Mouse (Mus musculus): ENCODE results near the gene Arhgap10.

Gene Arhgap10

DNA sequence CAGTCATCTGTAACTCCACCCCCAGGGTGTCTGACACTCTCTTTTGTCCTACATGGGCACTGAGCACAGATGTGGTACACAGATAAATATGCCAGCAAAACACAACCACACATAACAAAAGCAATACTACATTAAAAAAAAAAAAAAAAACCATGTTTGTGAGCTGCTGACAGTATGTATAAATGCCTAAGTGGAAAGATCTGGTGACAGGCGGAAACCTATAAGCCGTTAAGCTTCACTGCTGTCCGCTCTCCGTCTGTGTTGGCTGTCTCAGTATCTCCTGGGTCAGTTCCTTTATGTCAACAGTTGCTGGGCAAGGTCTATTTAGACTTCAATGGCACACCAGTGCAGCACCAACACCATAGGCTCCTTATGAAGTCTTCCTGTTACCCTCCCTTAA, 188.0 kb downstream of the Arhgap10 start:
- in situ Hi-C loops (cut with MboI; ENCODE audit: unreplicated experiment in 2 of 2): no loop called here

DNA sequence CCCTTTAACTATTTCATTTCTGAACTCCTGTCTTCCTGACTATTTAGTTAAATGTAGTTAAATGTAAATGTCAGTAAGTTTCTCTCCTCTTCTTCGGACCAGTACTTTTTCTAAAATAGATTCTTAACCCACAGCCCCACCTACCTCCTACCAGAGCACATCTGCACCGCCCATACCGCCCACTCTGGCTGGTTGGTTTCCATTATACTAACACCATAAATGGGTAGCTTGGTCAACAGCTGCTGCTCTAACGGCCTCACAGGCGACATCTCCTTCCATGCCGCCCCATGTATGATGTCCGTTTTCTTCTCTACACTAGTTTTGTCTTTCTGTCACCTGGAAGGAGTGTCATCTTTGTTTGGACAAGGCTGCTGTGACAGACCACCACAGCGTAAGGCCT, 189.3 kb downstream of the Arhgap10 start:
- in situ Hi-C loops (cut with MboI; ENCODE audit: unreplicated experiment in 2 of 2): no loop called here

DNA sequence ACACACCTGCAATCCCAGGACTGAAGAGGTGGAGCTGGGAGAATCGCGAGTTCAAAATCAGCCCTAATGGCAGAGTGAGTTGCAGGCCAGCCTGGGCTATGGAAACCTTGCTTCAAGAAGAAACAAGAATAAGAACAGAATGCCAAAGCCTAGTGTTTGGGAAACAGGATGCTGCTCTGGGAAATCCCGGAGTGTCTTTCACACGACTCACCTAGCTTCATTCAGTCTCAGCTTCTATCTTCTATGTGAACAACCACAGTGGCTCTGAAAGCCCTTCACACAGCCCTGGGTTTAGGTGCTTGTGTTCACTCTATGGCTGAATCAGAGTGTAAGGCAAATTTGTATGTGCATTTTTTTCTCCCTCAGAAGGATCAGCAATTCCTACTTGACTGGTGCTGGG, 190.4 kb downstream of the Arhgap10 start:
- in situ Hi-C loops (cut with MboI; ENCODE audit: unreplicated experiment in 2 of 2): no loop called here

DNA sequence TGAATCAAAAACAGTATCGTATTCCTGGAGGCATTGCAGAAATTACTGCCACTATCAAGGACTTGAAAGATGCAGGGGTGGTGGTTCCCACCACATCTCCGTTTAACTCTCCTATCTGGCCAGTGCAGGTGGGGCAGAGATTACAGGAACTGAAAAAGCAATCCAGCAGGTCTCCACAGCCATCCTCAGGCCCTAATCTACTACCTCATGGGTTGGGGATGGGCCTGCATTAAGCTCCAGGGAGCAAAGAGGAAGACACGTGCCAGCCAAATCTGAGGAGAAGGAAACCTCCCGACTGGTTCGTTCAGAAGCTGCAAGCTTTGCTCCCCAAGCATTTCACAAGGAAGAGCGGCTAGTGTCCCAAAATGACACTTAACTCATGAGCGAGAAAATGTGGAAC, 195.0 kb downstream of the Arhgap10 start:
- in situ Hi-C loops (cut with MboI; ENCODE audit: unreplicated experiment in 2 of 2): loop anchor here in 1 of 2 experiments (25.0 kb wide), 1 partner anchor 690 kb away; no protein-coding TSS in a partner anchor

DNA sequence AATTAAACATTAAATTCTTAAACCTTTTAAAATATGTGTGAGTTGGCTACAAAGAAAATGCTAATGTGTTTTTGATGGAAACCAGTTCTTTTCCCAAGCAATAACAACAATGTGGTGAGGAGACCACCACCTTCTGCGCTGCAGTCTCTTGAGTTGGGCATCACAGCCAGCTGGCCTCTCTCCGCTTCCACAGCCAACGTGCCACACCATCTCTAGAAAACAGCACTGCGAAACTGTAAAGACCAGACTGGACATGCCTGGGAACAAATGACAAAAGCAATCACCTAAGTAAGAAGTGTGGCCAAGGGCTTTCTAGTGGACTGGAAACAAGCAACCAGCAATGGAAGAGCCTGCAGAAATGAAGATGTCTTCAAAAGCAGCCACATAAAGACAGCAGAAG, 195.9 kb downstream of the Arhgap10 start:
- in situ Hi-C loops (cut with MboI; ENCODE audit: unreplicated experiment in 2 of 2): loop anchor here in 1 of 2 experiments (25.0 kb wide), 1 partner anchor 690 kb away; no protein-coding TSS in a partner anchor

DNA sequence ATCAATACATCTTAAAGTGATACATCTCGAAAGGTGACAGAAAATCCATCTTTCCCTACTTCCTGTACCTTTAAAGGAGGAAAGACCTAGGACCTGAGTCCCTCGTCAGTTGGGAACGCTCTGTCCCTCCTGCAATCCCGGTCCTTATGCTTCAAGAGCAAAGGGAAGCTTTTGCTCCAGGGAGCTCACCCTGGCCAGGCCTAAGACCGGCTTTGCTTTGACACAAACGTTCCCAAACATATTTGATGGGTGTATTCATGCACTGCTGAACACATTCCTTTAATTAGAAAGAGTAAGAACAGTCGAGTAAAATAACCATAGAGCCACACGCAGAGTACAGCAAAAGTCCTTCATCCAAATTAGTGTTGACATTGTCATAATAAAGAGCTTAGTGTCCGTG, 199.2 kb downstream of the Arhgap10 start:
- in situ Hi-C loops (cut with MboI; ENCODE audit: unreplicated experiment in 2 of 2): loop anchor here in 1 of 2 experiments (25.0 kb wide), 1 partner anchor 694 kb away; no protein-coding TSS in a partner anchor

DNA sequence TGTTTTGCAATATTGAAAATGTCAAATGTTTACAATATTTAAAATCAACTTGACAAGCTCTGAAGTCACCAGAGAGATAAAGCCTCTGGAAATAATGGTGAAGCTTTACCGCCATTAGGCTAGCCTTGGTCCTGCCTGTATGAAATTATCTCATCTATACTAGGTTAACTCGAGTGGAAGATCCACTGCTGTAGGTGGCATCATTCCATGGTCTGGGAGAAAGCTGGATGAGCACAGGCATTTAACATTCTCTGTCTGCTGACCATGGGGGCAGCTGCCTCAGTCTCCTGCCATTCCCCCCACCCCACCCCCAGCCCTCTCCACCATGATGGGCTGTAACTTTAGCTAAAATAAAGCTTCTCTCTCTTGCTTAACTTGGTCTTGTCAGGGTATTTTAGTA, 200.0 kb downstream of the Arhgap10 start:
- in situ Hi-C loops (cut with MboI; ENCODE audit: unreplicated experiment in 2 of 2): loop anchor here in 1 of 2 experiments (25.0 kb wide), 1 partner anchor 695 kb away; no protein-coding TSS in a partner anchor

DNA sequence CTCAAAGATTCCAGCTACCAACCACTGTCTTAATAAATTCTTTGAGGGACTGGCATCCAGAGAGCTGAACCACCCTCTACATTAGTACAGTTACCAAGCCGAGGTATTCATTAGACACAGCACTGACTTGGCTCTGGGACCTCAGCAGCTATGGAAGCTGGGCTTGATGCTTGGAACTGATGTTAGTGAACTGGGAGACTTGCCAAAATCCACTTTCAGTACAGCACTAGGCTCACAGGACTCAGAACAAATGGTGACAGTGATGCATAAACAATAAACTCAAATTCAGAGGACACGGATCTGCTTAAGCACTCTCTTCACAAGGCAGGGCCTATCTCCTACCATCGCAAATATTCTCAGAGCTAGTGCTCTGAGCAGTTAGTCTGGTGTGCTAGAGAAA, 204.8 kb downstream of the Arhgap10 start:
- in situ Hi-C loops (cut with MboI; ENCODE audit: unreplicated experiment in 2 of 2): loop anchor here in 1 of 2 experiments (25.0 kb wide), 1 partner anchor 699 kb away; no protein-coding TSS in a partner anchor

DNA sequence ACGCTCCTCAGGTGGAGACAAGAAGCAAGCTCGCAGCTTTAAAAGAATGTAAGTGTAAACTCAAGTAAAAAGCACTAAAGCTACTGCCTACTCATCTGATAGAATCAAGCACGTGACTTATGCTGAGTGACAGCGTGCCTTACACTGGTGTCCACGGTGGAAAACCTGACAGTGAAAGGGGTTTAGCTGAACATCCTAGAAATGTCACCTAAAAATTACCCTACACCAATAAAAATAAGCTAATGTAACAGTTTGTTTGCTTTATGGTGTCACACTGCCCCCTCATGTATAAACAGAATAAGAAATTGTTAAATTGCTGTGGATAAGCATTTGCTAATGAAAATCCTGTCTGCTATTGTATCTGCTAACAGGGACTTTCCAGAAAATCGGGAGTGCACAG, 206.0 kb downstream of the Arhgap10 start:
- in situ Hi-C loops (cut with MboI; ENCODE audit: unreplicated experiment in 2 of 2): loop anchor here in 1 of 2 experiments (25.0 kb wide), 1 partner anchor 701 kb away; no protein-coding TSS in a partner anchor

DNA sequence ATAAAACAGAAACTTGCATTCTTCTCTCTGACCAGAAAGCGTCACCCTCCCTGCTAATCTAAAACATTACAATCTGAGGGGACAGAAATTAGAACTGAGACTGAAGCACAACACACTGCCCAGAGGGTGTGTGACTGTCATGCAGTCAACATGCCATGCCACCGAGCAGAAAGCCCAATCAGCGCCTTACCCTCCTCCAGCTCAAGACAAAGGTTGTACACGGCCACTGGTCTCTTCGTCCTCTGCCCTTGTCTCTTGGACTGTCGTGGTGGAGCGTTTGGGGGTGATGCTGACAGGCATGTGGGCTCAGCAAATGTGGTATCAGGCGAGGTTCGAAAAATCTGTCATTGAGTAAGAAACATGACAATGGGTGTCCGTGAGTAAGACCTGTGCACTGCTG, 207.2 kb downstream of the Arhgap10 start:
- in situ Hi-C loops (cut with MboI; ENCODE audit: unreplicated experiment in 2 of 2): loop anchor here in 1 of 2 experiments (25.0 kb wide), 1 partner anchor 702 kb away; no protein-coding TSS in a partner anchor

DNA sequence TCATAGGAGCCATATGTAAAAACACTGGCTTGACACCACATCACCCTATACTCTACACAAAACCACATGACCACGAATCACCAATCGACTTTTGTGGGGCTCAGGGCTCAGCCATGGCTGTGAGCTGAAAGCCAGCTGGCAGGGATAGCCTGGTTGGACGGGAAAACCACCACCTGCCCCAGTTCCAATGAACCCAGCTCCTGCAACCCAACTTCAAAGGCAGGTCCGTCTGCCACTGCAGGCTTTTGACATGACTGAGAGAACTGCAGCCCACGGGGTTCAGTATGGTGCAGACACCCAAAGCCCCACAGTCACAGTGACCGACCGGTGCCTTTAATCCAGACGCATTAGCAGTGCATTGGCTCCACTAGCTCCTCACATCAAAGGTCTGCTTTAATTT, 207.7 kb downstream of the Arhgap10 start:
- in situ Hi-C loops (cut with MboI; ENCODE audit: unreplicated experiment in 2 of 2): loop anchor here in 1 of 2 experiments (25.0 kb wide), 1 partner anchor 702 kb away; no protein-coding TSS in a partner anchor

DNA sequence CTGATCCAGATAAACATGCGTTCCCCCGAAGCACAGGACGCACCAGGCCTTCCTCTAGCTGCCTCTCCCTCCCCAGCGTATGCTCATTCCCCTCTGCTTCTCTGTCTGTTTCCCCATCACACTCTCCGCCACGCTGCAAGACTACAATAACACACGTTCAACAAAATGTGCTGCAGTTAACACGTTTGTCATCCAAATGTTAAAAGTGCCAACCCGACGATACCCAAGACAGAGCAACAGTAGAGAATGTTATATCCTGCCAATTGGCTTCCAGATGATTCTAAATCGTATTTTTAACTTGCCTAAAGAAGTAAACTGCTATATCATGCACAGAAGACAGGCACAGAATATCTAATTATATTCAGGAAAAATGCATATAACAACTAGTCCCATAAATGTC, 223.2 kb downstream of the Arhgap10 start:
- in situ Hi-C loops (cut with MboI; ENCODE audit: unreplicated experiment in 2 of 2): no loop called here

DNA sequence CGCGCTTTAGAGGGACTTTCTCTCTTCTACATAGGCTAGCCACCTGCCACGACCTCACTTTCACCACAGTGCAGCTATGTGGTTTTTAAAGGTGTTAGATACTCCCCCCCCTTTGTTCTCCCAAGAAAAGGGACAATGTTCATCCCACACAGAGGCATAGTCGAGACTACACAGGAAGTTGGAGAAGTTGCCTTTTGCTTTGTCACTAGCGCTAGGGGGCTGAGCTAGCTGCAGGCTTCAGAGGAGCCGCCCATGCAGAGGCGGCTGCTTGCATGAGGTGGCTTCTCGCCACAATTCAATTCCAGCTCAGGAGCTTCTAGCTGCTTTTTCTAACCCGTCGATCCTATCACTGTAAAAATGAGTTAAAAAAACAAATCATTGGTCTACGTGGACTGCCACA, 225.1 kb downstream of the Arhgap10 start:
- in situ Hi-C loops (cut with MboI; ENCODE audit: unreplicated experiment in 2 of 2): no loop called here

DNA sequence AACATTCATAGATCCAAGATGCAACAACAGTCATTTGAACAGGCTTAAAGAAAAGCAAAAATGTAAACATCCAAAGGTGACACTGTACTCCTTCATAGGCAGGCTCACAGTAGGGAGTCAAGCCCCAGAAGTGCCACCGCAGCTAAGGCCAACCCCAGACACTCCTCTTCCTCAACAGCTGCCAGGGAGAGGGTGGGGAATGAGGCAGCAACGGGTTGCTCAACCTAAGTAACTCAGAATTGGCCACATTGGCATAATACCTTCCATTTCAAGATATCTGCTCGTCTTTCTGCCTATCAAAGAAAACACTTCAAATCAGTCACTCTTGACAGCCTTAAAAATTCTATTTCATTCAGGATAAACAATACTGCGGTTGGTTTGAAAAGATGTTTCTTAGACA, 225.6 kb downstream of the Arhgap10 start:
- in situ Hi-C loops (cut with MboI; ENCODE audit: unreplicated experiment in 2 of 2): no loop called here

DNA sequence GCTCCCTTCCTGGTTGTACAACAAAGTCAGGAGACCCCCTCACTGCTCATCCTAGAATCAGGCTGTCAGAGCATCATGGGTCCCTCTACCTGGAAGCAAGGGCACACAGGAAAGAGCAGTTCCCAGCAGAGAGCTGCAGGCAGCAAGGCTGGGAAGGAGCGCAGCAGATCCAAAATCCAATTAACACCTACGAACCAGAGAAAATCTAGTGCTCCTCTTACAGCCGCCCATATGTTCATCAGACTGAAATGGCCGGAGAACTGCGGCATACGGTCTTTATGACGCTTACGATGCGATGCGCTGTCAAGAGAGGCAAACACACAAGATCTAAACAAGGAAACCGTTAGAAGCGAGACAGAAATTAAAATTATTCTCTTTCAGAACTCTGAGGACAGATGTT, 229.3 kb downstream of the Arhgap10 start:
- in situ Hi-C loops (cut with MboI; ENCODE audit: unreplicated experiment in 2 of 2): no loop called here

DNA sequence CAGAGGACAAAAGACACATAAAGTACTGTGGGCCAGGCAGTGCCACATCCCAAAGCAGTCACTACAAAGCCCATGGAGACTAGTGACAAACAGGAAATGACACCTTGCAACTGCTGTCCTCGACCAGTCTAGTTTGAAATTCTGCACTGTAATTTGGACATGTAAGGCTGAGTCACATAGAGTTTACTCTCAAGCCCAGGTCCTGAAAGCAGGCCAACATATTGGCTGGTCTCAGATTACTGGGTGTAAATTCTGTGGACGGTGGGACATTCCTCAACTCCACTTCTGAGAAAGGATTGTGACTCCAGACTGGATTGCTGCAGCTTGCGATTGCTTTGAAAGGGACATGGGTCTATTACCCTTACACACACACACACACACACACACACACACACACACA, 229.7 kb downstream of the Arhgap10 start:
- in situ Hi-C loops (cut with MboI; ENCODE audit: unreplicated experiment in 2 of 2): no loop called here

DNA sequence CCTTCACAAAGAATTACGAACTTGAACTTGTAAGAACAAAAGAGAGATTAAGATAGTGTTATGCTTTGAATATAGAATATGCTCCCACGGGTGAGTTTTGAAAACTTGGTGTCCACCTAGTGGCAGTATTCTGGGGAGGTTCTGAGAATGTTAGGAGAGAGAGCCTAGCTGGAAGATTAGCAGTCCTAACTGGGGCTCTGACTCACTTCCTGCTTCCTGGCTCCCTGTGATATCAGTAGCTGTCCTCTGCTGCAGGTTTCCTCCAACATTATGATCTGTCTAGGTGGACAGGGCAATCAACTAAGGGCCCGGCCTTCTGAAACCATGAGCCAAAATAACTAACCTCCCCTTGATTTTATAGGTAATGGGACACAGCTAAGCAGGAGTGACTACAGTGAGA, 233.3 kb downstream of the Arhgap10 start:
- in situ Hi-C loops (cut with MboI; ENCODE audit: unreplicated experiment in 2 of 2): no loop called here

DNA sequence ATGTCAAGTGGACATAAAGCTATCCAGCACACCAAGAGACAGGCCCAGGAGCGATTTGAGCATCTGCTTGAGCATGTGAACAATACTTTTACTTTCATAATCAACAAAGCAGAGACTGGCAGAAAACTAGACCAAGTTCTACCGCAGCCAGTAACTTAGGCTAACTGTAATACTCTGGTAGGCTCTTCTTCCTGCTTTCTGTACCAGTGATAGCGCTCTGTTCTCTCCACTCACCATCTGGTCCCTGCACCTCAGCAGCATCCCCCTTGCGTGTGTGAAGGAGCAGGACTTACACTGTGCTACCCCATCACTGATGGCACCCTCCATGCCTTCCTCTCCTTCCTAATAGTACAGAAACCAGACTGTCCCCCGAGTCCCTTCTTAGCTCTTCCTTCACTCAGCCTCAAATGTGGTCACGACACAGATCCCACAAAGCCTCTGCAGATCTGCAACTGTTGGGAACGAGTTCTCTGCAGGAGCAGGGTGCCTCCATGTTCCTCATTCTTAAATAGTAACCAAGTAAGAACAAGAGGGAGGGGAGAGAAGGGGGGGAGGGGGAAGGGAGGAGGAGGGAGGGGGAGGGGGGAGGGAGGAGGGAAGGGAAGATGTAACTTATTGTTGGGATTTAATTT, 235.0 kb downstream of the Arhgap10 start:
- in situ Hi-C loops (cut with MboI; ENCODE audit: unreplicated experiment in 2 of 2): no loop called here

DNA sequence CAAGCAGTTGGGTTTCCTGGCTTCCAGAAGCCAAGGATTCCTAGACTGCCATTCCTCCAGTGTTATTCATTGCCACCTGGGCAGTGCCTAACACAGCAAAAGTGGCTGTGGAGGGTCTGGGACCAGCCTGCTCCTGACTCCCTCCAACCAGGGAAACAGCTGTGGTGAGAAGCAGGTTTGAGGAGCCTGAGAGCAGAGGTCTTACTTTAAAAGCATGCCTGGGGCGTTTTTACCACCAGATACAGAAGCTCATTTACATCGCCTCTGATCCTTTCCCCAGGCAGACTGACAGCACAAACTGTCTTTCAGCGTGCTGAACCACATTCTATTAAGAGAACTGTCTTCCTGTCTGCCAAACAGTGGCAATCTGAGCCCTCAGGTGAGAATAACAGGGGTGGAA, 237.8 kb downstream of the Arhgap10 start:
- in situ Hi-C loops (cut with MboI; ENCODE audit: unreplicated experiment in 2 of 2): no loop called here

DNA sequence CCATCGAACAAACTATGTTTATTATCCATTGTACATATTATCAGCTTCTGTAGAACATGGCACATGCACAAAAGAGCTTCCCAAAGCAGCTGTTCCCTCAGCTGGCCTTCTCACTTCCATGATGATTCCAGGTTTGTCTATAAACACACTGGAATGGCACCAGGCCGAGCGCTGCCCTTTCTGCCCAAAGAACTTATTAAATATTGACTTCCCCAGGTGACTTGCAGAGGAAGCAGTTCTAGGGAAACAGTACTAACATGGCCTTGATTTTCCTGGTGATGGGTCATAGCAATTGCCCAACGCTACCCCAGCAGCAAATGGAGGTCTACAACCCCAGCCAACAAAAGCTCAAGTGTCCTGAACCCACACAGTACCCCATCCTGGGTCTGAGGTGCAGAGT, 239.5 kb downstream of the Arhgap10 start:
- in situ Hi-C loops (cut with MboI; ENCODE audit: unreplicated experiment in 2 of 2): no loop called here

DNA sequence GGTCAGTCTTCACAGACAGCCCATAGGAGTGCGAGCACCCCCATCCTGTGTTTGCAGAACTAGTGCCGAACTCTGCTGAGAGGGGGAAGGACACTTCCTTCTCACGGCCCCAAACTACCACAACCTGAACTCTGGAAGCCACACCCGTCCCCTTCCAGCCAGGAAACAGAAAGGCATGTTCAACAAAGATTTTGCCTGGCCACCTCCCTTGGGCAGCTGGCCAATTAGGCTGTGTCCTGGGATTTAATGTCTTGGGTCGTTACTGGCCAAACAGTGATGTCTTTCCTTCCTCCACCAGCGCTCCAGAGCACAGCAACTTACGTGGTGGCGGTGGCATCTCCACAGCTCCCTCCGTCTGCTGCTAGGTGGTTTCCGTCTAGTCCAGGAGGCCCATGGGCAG, 240.9 kb downstream of the Arhgap10 start:
- in situ Hi-C loops (cut with MboI; ENCODE audit: unreplicated experiment in 2 of 2): no loop called here

DNA sequence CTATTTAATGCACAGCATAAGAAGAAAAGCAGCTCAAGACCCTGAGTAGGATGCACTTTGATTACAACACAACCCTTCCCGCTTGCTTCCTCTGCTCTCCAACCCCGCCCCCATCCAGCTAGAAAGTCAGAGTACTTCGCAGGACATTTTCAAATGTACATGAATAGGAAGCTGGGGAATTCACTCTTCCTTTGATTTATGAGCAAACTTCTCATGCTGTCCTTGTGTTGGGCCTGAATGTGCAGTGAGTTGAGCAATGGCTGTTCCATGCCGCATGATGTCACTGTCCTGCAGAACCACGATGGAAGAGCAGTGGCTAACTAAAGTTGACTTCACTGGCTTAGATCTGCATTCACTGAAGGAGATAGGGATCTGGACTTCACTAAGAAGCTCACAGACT, 242.2 kb downstream of the Arhgap10 start:
- in situ Hi-C loops (cut with MboI; ENCODE audit: unreplicated experiment in 2 of 2): no loop called here
